Mouse (Mus musculus) heart, adult 18-20 months (tissue): ENCODE measurements around the gene Mbnl2. TPM values are rescaled to one million over a fixed set of nuclear protein-coding genes. Genes with fewer than 3 reads are reported as not detected.

ENCODE experiments used
- DNase-seq, 2 experiments: peaks; one replicate each; pipeline ENCODE4 v3.0.0; 2021 to 2022; ENCODE audit warnings: mixed read lengths in 1 of 2
- long read RNA-seq, 2 experiments: library from polyadenylated mRNA; stranded (forward); transcript quantifications; one replicate each; pipeline ENCODE4 v2.0.0; 2021
- total RNA-seq, 2 experiments: library from RNA; stranded (reverse); gene quantifications; 2 replicates each; pipeline ENCODE4 v1.2.3; 2021

Mbnl2 gene
- 100 to 1,000 TPM; 218 to 240 TPM for total RNA-seq
- long read RNA-seq, experiment 1, full-length matches to known transcripts: 12 of 141 reads
- long read RNA-seq, experiment 1, partial matches to known transcripts: 17 of 141 reads
- long read RNA-seq, experiment 1, other reads (novel, unspliced or antisense): 112 of 141 reads
- long read RNA-seq, experiment 2, full-length matches to known transcripts: 3 of 72 reads
- long read RNA-seq, experiment 2, partial matches to known transcripts: 3 of 72 reads
- long read RNA-seq, experiment 2, other reads (novel, unspliced or antisense): 66 of 72 reads

DNA sequence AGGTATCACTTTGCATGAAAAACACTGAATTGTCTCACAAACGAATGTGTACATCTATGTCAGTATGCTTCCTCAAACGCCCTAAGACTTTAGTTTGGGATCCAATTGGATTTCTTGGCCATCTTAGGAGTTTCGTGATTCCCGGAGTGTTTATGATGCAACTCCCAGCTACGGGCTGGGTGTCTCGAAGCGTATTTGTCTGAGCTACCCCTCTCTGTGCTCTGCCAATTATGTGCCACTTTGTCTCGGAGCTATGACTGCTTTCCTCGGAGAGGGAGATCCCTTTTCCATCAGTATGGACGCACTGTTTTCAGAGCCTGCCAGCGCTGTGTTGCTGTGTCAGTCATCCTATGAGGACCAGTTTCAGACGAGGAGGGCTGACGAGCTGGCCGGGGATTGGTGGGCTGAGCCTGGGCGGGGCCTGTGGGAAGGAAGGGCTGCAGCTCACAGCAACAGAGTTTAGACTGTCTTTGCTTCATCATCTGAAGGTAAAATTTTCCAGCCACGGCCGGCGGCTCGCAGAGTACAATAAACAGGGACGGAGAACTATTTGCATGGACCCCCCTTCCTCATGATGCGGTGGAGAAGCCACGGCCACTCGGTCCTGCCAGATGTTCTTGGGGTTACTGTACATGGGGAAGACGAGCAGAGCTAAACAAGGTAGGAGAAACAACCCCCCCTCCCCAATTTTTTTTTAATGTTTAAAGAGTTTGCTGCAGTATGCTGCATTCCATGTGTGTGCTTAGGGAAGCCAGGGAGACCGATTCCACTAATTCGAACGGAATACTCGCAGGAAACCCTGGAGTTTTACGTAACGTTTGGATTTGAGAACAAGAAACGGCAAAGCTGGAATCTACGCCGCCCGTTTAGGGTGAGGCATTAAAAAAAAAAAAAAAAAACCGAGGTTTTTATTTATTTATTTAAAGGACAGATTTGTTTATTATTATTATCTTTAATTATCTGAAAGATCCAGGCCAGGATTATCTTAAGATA, at the start of gene Mbnl2:
Gene Mbnl2 (plus strand): TSS at position 424 of the 993 bp plus-strand sequence.
- DNase-seq: peak; percentile 97 to 99

DNA sequence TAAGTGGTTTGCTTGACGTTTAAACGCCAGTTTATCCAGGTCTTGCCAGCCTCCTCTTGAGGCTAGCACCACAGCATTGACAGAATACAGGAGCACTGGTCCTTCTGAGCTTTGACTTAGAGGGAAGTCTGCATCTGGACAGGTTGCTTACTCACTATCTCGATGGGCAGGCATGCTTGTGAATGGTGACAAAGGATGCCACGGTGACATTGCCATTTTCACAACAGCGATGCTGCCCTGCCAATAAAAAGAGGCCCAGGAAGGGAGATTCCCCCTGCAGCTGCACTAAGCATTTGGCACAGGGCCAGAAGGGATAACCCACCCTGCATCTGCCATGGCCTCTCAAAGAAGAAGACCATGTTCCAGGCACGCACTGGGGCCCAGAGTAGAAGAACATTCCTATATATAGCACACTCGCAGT, 43.4 kb upstream of the Mbnl2 start:
- DNase-seq: peak; percentile 8 to 9

DNA sequence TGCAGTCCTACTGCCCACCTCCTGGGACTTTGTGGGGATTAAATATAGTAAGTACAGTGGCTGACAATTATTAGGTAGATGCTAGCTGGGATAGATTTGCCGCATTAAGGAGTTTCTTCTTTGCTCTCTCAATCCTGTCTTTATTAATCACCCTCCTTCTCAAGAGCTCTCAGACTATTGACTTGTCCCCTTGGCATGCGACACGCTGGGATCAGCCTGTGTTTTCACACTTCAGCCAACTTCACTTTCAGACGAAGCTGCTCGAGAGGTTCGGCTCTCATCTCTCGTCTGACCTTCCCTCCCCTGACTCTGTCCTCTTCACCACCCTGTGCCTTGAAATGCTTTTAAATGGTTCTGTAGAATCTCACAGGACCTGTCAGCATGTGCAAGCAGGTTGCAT, 39.9 kb upstream of the Mbnl2 start:
- DNase-seq: no peak

DNA sequence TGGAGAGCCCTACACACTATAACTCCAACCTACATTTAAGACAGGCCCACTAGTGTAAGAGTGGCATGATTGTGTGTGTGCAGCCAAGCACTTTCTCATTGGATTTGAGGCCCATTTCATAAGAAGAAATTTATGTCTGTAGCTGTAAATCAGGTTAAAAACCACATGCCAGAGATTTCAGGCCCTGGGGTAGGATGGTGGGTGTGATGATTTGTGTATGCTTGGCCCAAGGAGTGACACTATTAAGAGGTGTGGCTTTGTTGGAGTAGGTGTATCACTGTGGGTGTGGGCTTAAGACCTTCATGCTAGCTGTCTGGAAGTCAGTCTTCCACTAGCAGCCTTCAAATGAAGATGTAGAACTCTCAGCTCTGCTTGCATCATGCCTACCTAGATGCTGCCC, 37.0 kb upstream of the Mbnl2 start:
- no peak for DNase-seq

DNA sequence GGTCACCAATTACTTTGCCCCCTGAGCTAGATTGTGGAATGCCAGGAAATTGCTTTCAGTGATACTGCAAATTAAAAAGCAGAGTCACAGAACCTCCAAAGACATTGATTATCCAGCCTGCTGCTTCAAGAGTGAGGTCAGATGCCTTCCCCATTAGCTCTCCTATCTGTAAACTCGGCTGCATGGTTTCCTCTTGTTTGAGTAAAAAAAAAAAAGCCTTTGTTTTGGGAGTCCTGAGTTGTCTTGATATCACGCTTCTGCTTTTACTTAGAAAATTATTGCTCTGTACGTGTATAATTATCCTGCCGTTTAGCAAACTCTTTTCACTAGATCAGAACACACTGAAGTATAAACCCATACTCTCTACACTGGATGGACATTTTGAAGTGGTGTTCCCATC, 35.3 kb upstream of the Mbnl2 start:
- no peak for DNase-seq

DNA sequence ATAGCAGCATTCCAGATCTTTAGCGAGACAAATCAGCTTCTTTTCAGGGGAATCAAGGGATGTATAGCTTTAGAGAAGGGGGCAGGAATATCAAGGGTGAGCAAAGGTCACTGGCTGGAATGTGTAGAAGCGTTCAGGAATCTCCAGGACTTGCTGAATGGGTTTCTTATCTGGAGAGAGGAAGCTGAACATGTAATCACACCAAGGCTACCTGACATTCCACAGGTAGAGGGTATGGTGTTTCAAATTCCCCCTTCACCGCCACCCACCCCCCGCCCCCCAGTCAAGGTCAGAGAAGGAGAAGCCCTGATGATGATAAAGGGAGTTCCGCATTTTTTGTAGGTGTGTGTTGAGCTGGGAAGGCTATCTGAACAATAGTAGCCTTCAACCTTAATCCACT, 32.8 kb upstream of the Mbnl2 start:
- no peak for DNase-seq

DNA sequence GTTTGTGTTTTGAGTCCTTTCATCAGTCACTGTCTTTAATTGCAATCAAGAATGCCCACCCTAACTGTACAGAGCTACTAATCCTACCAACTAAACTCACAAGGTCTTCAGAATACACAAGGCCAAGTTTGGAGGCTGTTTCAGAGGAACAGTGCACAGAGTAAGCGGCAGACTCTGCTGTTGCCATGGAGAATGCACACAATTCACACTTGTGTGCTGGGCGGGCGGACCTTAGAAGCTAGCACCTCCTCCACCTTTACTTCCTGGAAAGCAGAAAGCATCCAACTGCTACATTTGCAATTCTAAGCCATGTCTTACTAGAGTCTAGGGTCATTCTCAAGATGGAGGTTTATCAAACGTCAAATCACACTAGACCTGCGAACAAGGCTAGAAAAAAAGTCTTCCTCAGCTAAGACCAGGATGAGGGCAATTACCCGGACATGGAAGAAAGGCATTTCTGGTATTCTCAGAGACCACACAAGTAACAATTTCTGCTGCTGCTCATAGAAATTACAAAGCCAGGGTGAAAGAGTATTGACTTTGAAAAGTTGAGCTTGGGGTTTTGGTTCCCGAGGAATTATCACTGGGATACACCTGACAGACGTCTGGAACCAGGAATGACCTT, 30.3 kb upstream of the Mbnl2 start:
- no peak for DNase-seq

DNA sequence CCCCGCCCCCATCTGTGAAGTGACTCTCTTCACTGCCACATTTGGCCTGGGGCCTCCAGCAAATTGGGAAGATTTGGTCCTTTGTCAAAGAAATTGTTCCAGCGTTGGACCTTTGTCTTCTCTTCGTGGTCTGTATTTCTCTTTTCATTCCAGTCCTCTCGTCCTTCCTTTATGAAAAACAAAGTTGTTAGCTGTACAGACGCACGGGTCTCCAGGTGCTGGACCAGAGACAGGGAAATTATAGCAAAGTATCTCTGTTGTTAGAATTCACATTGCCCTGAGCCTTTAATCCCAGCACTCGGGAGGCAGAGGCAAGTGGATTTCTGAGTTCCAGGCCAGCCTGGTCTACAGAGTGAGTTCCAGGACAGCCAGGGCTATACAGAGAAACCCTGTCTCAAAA, 22.1 kb upstream of the Mbnl2 start:
- DNase-seq: no peak

DNA sequence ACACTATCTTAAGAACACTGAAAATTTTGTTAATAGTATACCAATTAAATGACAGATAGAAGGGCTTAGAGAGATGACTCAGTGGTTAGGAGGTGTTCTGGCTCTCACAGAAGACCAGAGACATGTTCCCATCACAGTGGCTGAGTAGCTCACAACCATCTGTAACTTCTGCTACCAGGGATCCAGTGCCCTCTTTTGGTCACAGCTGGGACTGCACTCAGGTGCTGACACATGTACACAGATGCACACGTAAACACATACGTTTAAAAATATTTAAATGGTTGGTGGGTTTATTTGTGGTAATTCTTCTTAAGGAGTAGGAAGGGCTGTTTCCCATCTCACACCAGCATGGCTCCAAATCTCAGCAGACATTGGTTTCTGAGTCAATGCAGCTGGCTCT, 19.3 kb upstream of the Mbnl2 start:
- DNase-seq: no peak

DNA sequence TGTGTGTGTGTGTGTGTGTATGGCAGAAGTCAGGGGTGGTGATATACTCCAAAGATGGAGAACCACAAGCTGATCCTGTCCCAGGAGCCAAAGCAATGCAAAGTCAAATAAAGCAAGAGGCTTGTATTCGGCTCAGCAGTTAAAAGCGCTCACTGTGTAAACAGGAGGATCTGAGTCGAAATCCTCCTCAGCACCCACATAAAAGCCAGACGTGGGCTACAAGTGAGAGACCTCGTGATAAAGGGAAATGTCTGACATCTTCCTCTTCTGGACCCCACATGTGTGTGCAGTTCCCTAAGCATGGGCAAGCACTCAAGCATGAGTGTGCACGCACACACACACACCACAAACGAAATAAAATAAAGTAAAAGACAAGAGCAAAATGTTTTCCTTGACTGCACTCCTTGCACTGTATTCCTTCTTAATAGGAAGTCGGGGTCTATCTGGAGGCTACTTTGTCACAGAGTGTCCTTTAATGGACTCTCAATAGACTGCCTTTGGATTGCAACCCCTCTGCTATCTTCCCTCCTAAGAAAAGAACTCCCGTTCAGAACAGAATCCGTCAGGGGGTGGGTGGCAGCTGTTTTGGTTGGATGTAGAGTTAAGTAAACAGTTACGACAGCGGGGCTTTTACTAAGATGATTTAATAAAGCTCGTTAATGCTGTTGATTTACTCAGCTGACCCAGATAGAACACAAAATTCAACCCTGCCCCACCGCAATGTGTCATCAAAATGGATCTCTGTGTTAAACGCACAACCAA, 18.7 kb upstream of the Mbnl2 start:
- no peak for DNase-seq

DNA sequence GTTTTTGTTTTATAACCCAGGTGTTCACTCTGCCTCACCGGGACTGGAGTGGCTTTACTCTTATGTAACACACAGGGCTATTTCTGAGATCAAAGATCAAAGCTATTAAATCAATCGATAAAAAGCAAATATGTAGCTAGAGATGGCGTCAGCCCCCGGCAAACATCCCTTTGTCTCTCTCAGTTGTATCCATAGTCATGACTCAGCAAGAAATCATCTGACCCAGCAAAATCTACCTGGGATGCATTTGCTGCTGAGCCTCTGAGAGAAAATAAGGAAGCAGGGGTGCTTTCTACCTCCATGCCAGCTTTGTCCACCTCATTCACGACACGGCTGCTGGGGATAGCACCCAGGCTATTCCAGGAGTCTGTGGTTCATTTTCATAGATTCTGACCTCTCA, 18.0 kb upstream of the Mbnl2 start:
- no peak for DNase-seq

DNA sequence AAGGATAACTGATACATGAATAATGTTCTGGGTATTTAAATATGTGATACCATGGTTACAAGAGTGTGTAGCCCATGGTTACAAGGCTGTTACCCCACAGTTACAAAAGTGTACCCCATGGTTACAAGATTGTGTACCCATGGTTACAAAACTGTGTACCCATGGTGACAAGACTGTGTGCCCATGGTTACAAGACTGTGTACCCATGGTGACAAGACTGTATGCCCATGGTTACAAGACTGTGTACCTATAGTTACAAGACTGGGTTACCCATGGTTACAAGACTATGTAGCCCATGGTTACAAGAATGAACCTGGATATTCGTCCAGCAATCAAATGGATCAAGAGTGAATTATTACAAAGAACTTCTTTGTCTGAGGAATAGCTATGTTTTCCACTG, 16.0 kb upstream of the Mbnl2 start:
- DNase-seq: no peak

DNA sequence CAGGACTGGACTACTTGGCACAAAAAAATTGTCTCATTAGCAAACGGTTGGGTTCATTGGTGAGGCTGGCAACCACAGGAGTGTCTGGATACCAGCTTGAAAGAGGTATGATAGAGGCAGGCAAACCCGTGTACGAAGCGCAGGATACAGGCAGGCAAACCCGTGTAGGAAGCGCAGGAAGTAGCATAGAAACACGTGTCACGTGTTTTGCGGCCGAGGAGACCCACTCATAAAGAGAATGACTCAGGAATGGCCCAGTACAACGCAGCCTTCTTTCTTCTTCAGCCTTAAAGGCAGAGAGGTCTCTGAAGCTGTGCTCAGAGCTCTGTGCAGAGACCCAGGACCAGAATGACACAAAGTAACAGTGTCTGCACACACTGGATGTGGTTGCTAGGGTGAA, 13.9 kb upstream of the Mbnl2 start:
- no peak for DNase-seq

DNA sequence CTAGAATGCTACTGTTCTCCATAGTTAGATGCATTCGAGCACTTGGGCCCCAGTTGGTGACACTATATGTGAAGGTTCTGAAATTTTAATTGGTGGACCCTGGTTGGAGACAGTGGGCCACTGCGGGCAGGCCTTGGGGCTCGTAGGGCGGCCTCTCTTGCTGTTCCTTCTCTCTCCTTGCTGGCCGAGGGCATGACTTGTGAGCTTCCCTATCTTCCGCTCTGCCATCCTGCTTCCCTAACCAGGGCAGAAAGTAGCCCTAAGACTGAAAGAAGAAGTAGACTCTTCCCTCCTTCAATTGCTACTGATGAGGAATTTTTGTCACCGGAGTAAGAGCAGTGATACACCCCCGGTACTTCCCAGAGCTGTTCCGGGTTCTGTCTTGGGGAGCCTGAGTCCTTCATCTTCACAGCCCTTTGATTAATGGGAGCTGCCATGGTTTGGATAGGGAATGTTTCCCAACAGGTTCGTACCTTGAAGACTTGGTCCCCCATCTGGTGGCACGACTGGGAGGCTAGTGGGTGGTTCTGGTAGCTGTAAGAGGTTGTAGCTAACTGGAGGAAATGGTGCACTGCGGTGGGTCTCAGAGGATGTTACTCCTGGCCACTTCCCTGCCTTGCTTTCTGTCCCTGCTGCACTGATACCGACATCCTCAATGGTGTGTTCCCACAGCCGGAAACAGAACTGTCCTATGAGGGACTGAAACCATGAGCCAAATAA, 12.6 kb upstream of the Mbnl2 start:
- peak; percentile 18 to 43 for DNase-seq

DNA sequence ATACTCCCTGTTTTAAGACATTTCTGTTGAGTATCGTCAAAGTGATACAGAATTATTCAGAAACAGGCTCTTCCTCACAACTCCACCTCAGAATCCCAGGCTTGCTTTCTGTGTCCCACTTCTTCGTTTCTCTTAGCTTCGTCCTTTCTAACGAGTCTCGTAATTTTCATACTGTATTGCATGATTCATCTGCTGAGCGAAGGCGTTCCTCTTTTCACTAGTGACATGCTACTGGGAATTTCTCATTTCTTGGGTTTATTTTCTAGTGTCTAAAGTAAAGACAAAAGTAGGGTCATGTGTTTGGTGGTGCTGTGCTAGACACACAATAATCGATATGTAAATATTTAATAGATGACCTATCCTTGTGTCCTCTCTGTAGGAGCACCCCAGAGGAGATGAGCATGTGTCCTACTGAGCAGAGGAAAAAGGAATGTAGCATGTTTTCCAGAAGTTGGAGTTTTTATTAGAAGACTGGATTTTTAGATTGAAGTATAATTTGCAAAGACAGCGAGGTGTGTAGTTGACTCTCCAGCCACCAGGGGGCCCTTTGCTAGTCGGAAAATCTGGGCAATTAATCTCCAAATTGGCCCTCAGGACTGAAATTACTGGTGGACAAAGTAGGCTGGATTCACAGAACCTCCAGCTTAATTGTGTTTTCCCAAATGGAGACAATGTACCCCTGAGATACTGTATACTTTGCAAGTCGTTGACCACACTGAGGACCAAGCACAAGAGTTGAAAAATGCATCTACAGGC, 11.9 kb upstream of the Mbnl2 start:
- DNase-seq: peak; percentile 48 to 88

DNA sequence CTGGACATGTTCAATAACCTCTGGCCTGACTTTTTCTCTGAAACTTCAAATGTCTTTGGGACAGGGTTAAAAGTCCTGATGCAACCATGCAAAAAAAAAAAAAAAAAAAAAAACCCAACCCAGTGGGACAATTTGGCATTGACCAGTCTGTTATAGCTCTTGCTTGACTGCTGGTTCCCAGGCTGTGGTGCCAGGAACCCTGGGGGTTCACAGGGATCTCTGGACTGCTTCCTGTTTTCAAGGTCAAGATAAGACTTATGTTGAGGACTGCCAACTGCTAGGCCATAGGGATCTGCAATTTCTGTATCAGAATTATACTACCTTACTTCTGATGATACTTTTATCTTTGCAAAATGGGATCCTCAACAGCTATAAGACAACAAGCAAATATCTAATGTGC, 9.6 kb upstream of the Mbnl2 start:
- no peak for DNase-seq

DNA sequence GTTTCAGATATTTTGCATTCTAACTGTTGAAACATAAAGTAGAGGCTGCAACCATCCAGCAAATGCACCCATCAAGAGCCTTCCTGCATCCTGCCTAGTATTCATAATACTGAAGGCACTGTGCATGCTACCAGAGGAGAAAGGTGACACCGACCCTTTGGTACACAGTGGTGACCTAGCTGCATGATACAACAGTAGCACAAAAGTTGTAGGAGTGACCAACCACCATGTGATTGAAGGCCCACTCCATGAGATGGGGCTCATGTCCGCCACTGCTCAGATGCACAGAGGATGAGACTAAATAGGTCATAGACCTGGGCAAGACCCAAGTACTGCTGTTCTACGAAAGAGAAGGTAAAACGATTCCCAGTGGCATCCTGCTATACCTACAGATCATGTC, 8.3 kb upstream of the Mbnl2 start:
- no peak for DNase-seq

DNA sequence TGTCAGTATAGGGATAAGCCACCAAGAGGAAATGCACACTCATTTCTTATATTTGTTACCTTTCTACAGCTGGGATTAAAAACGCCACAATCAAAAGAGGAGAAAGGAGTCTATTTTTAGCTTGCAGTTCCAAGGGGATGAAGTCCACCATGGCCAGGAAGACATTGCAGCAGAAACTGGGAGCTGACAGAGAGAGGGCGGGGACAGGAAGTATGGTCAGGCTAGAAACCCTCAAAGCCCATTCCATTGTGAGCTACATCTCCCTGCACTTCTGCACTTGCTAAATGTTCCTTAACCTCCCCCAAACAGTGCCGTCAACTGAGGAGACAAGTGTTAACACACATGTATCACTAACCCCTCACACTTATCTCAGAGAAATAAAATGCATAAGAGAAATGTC, 5.4 kb upstream of the Mbnl2 start:
- no peak for DNase-seq

DNA sequence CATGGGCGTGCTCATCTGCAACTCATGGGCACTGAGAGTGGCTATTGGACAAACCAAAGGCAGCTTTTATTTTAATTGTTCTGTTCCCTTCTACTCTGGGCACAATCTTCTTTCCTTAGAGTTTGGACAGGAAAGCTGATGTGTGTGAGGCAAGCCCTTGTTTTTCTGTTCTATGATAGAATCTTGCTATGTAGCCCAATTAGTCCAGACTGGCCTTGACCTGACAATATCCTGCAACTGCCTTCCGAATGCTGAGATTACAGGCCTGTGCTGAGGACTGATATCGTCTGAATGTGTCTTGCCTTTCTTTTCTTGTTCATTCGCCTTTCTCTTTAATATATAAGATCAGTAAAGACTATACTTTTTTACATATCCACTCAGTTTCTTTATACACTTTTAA, 4.8 kb upstream of the Mbnl2 start:
- no peak for DNase-seq

DNA sequence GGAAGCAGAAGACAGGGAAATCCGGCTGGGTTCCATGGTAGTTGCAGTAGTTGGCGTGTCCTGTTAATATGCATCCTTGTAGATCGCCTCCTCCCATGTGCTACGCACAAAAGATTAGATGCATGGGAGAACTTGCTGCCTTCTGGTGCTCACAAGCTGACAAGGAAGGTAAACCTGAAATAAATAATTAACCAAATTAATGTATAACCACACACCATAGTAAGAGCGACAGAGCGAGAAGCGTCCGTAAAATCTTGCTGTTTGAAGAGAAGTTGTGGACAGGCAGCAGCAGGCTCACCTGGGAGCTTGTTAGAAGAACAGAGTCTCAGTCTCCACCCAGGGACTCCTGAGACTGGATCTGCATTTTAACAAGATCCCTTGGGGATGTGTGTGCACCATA, 4.4 kb upstream of the Mbnl2 start:
- no peak for DNase-seq

DNA sequence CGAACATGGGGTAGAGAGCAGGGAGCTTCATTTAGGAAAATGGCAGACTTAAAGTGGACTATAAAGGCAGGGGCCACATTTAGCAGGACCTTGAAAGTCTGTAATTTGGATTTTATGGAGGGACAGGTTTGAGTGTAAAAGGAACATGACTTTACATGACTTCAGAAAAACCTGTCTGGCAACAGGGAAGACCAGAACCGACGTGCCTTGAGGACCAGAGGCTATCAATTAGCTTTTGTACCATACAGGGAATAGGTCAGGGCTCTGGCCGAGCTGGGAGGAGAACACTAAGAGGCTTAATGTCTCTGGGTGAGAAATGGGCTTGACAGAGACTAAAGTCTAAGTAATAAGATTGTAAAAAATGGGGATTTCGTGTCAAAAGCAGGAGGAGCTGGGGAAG, 1.7 kb upstream of the Mbnl2 start:
- no peak for DNase-seq
